Mouse (Mus musculus): ENCODE data around the gene Cldn6. TPM values are rescaled to one million over a fixed set of nuclear protein-coding genes. Genes with fewer than 3 reads are reported as not detected.

The Cldn6 gene
- total and polyA plus RNA-seq, 3 experiments, result not detected

GRCm38 (mm10) chr17:23645894-23646293, 33.2 kb upstream of the Cldn6 start:
- dilution Hi-C loops (cut with MboI; ENCODE audit: extremely low pct_ligation_motif_present, extremely low pct_unique_long_range_greater_than_20kb, low sequenced_read_pairs) (no loop called here), in situ Hi-C loops (cut with MboI; ENCODE audit: low pct_ligation_motif_present, low pct_unique_long_range_greater_than_20kb, low sequenced_read_pairs) (no loop called here)
- H3K4me1 ChIP-seq (ENCODE audit: control insufficient read depth in 1 of 2, insufficient read depth in 2 of 2), result peaks cover 0 to 4% of the 10 kb centered on the region in 2 experiments; a peak in 1 of 4 replicates
- H3K27me3 ChIP-seq (replicated peaks), result peaks cover 76% of the 10 kb centered on the region
- no peaks in the 10 kb centered on the region for H3K79me2 ChIP-seq (replicated peaks; ENCODE audit: control insufficient read depth, extremely low read depth, insufficient read depth, poor library complexity, severe bottlenecking)
- no peak for TF ChIP-seq HCFC1 (IDR thresholded peaks at IDR 0.05; ENCODE audit: low read depth, low read length)
- no peak for TF ChIP-seq SIN3A (IDR thresholded peaks at IDR 0.05; ENCODE audit: low read length)
- no peak for TF ChIP-seq USF1 (IDR thresholded peaks at IDR 0.05; ENCODE audit: low read depth, low read length)
- no peak for TF ChIP-seq IRF4 (IDR thresholded peaks at IDR 0.05; ENCODE audit: low read depth, low read length)
- TF ChIP-seq TBP (conservative IDR thresholded peaks at IDR 0.05; ENCODE audit: low read depth, low read length), result no peak
- TF ChIP-seq MEF2A (IDR thresholded peaks at IDR 0.05; ENCODE audit: borderline replicate concordance, low read depth, low read length), result no peak
- TF ChIP-seq GABPA (IDR thresholded peaks at IDR 0.05; ENCODE audit: insufficient replicate concordance, low read depth, low read length), result no peak
- no peak for TF ChIP-seq ETS1 (conservative IDR thresholded peaks at IDR 0.05; ENCODE audit: low read depth, low read length)
- TF ChIP-seq MYC (IDR thresholded peaks at IDR 0.05; ENCODE audit: low read depth, low read length), result no peak
- no peak for TF ChIP-seq RCOR1 (conservative IDR thresholded peaks at IDR 0.05; ENCODE audit: low read depth, low read length)
- no peak for TF ChIP-seq POLR2A (IDR thresholded peaks at IDR 0.05; ENCODE audit: low read depth, low read length)
- TF ChIP-seq ELF1 (IDR thresholded peaks at IDR 0.05; ENCODE audit: low read depth, low read length), result no peak
- no peak for TF ChIP-seq KAT2A (IDR thresholded peaks at IDR 0.05; ENCODE audit: insufficient replicate concordance, low read length)
- no peak for TF ChIP-seq CHD1 (IDR thresholded peaks at IDR 0.05; ENCODE audit: low read depth, low read length)
- TF ChIP-seq MAZ (IDR thresholded peaks at IDR 0.05; ENCODE audit: low read depth, low read length), result no peak
- no peak for TF ChIP-seq ZKSCAN1 (IDR thresholded peaks at IDR 0.05; ENCODE audit: borderline replicate concordance, low read depth, low read length)
- no peak for TF ChIP-seq CTCF (conservative IDR thresholded peaks at IDR 0.05 in 1 of 2, IDR thresholded peaks at IDR 0.05 in 1 of 2; ENCODE audit: low read depth in 2 of 2, low read length in 2 of 2)
- TF ChIP-seq MXI1 (IDR thresholded peaks at IDR 0.05; ENCODE audit: low read depth, low read length), result no peak
- peaks cover 10% of the 10 kb centered on the region for H3K9me3 ChIP-seq (replicated peaks; ENCODE audit: low read length)
- no peaks in the 10 kb centered on the region for H3K36me3 ChIP-seq (replicated peaks in 1 of 2; ENCODE audit: control insufficient read depth in 1 of 2, insufficient read depth in 1 of 2, low read length in 1 of 2)
- no peak overlapping the region for H3K9ac ChIP-seq (ENCODE audit: insufficient read depth, low read depth)
- H3K4me3 ChIP-seq (replicated peaks in 1 of 3; ENCODE audit: low read depth in 2 of 3, low read length in 2 of 3, poor library complexity in 1 of 3), result no peak overlapping the region
- no peak overlapping the region for H3K4me2 ChIP-seq (ENCODE audit: insufficient read depth, low read depth, poor library complexity, severe bottlenecking)
- H3K27ac ChIP-seq (ENCODE audit: insufficient read depth, low read depth), result no peak overlapping the region
- DNase-seq (ENCODE audit: extremely low read depth), result no peak

- no peak overlapping the region for H3K4me2 ChIP-seq (ENCODE audit: insufficient read depth, low read depth, poor library complexity, severe bottlenecking)
- peaks cover 0 to 6% of the 10 kb centered on the region in 2 experiments; a peak in 2 of 4 replicates for H3K4me1 ChIP-seq (ENCODE audit: control insufficient read depth in 1 of 2, insufficient read depth in 2 of 2)
- no peaks in the 10 kb centered on the region for H3K79me2 ChIP-seq (replicated peaks; ENCODE audit: control insufficient read depth, extremely low read depth, insufficient read depth, poor library complexity, severe bottlenecking)
- peaks cover 69% of the 10 kb centered on the region for H3K27me3 ChIP-seq (replicated peaks)
- dilution Hi-C loops (cut with MboI; ENCODE audit: extremely low pct_ligation_motif_present, extremely low pct_unique_long_range_greater_than_20kb, low sequenced_read_pairs), result no loop called here
- TF ChIP-seq SIN3A (IDR thresholded peaks at IDR 0.05; ENCODE audit: low read length), result no peak
- TF ChIP-seq E2F4 (IDR thresholded peaks at IDR 0.05; ENCODE audit: insufficient replicate concordance, low read depth, low read length), result no peak
- no peak for TF ChIP-seq JUND (conservative IDR thresholded peaks at IDR 0.05; ENCODE audit: low read depth, low read length)
- TF ChIP-seq POLR2AphosphoS2 (IDR thresholded peaks at IDR 0.05; ENCODE audit: low read depth, low read length), result no peak
- TF ChIP-seq ZC3H11A (IDR thresholded peaks at IDR 0.05; ENCODE audit: low read depth, low read length), result no peak
- H3K4me3 ChIP-seq (replicated peaks in 1 of 3; ENCODE audit: low read depth in 2 of 3, low read length in 2 of 3, poor library complexity in 1 of 3), result no peak overlapping the region
- no peak overlapping the region for H3K27ac ChIP-seq (ENCODE audit: insufficient read depth, low read depth)
- in situ Hi-C loops (cut with MboI; ENCODE audit: low pct_ligation_motif_present, low pct_unique_long_range_greater_than_20kb, low sequenced_read_pairs), result no loop called here
- no peak for DNase-seq (ENCODE audit: extremely low read depth)
- no peaks in the 10 kb centered on the region for H3K36me3 ChIP-seq (replicated peaks in 1 of 2; ENCODE audit: control insufficient read depth in 1 of 2, insufficient read depth in 1 of 2, low read length in 1 of 2)
- no peaks in the 10 kb centered on the region for H3K9me3 ChIP-seq (replicated peaks; ENCODE audit: low read length)
- no peak overlapping the region for H3K9ac ChIP-seq (ENCODE audit: insufficient read depth, low read depth)
Measured at GRCm38 (mm10) chr17:23651363-23651762, 27.7 kb upstream of the Cldn6 start.
